Mouse (Mus musculus) heart, embryonic 16.5 days (tissue): ENCODE data around the gene Rundc1. TPM values are rescaled to one million over a fixed set of nuclear protein-coding genes. Genes with fewer than 3 reads are reported as not detected.
"Not testable (repeated sequence)": the region's sequence is repeated elsewhere in the genome, so short reads cannot be mapped to it uniquely, and the experiment has no call there.

Experiments
- ATAC-seq: fragments of 200-750 bp; cut with Nextera tagmentation; replicated peaks from 2 replicates; pipeline ENCODE4 v1.8.0; 2017; ENCODE audit warnings: moderate number of reproducible peaks; ENCODE audit not compliant: insufficient read depth, low FRiP score; ENCODE audit errors: extremely low read depth
- H3K27ac ChIP-seq: fragments of 300-500 bp; sonication (generic); 2 replicates; pipeline ENCODE4 v1.5.1; 2014; ENCODE audit warnings: mild to moderate bottlenecking, low read length, control low read depth, moderate library complexity
- H3K27me3 ChIP-seq: fragments of 300-500 bp; sonication (generic); 2 replicates; pipeline ENCODE4 v1.6.1; 2014; ENCODE audit warnings: low read length, mixed read lengths; ENCODE audit not compliant: control insufficient read depth, insufficient read depth
- H3K36me3 ChIP-seq: fragments of 300-500 bp; sonication (generic); 2 replicates; pipeline ENCODE4 v1.6.1; 2014; ENCODE audit not compliant: control insufficient read depth, insufficient read depth
- H3K4me1 ChIP-seq: fragments of 300-500 bp; sonication (generic); 2 replicates; pipeline ENCODE4 v1.6.1; 2014; ENCODE audit warnings: low read length, mixed read lengths; ENCODE audit not compliant: control insufficient read depth, insufficient read depth
- H3K4me2 ChIP-seq: fragments of 300-500 bp; sonication (generic); 2 replicates; pipeline ENCODE4 v1.6.1; 2014; ENCODE audit warnings: low read depth, mild to moderate bottlenecking, control low read depth, low read length
- H3K4me3 ChIP-seq: fragments of 300-500 bp; sonication (generic); 2 replicates; pipeline ENCODE4 v1.5.1; 2014; ENCODE audit warnings: mild to moderate bottlenecking, control low read depth, low read length
- H3K9ac ChIP-seq: fragments of 300-500 bp; sonication (generic); 2 replicates; pipeline ENCODE4 v1.6.1; 2014; ENCODE audit warnings: low read length, control low read depth
- H3K9me3 ChIP-seq: fragments of 300-500 bp; sonication (generic); replicated peaks from 2 replicates; pipeline ENCODE4 v1.6.1; 2016; ENCODE audit warnings: low read length; ENCODE audit not compliant: control insufficient read depth
- WGBS: fragments of 180-500 bp; shearing (Covaris S2); extraction: QIAGEN DNeasy Blood & Tissue Kit; methylation state at CpG from one replicate; pipeline ENCODE4 v1.1.7; 2014; 5-methylcytosine and 5-hydroxymethylcytosine counted together
- polyA plus RNA-seq: library from polyadenylated mRNA; unstranded; fragments of >200 nt; fragmentation: Nextera tagmentation; extraction: Ambion mirVana; gene quantifications from 2 replicates; pipeline ENCODE4 v1.2.1, GENCODE M21; 2015

The Rundc1 gene
- polyA plus RNA-seq, 1 experiment from 2014 or later = 15.4 TPM

GRCm38 (mm10) chr11:101449596-101449995 is 24.7 kb downstream of the Rundc1 start:
- H3K4me3 ChIP-seq, H3K36me3 ChIP-seq, H3K9ac ChIP-seq, H3K4me1 ChIP-seq, H3K9me3 ChIP-seq, H3K4me2 ChIP-seq, H3K27ac ChIP-seq, H3K27me3 ChIP-seq, ATAC-seq: not testable (repeated sequence)
- 81% methylated on average over 4 of the region's 4 CpGs for WGBS

GRCm38 (mm10) chr11:101450394-101450793 is 25.5 kb downstream of the Rundc1 start:
- Histone ChIP-seq H3K9me3 (no peaks in the 10 kb centered on the region), H3K36me3 (0 out of 2 replicates have a peak, but pooled peaks cover 1% of the 10 kb centered on the region), H3K4me3 (no peak overlapping the region), H3K27ac (no peak overlapping the region), H3K4me2 (no peak overlapping the region), H3K9ac (no peak overlapping the region), H3K4me1 (peaks cover 4% of the 10 kb centered on the region; the same call in 1 of the 2 replicates), H3K27me3 (no peaks in the 10 kb centered on the region)
- ATAC-seq = no peak
- 81% methylated on average over 3 of the region's 3 CpGs for WGBS

- H3K4me3 ChIP-seq = no peak overlapping the region
- H3K27ac ChIP-seq = no peak overlapping the region
- peaks cover under 1% of the 10 kb centered on the region; the same call in 1 of the 2 replicates for H3K36me3 ChIP-seq
- no peaks in the 10 kb centered on the region for H3K27me3 ChIP-seq
- 93% methylated on average over 10 of the region's 10 CpGs for WGBS
- no peak overlapping the region for H3K9ac ChIP-seq
- no peak for ATAC-seq
- no peaks in the 10 kb centered on the region for H3K9me3 ChIP-seq
- H3K4me1 ChIP-seq = peaks cover 4% of the 10 kb centered on the region; the same call in 1 of the 2 replicates
- no peak overlapping the region for H3K4me2 ChIP-seq
Observed at GRCm38 (mm10) chr11:101451536-101451935, 26.7 kb downstream of the Rundc1 start.

GRCm38 (mm10) chr11:101452093-101452774 is 27.3 kb downstream of the Rundc1 start:
- no peaks in the 10 kb centered on the region for H3K27me3 ChIP-seq
- no peaks in the 10 kb centered on the region for H3K9me3 ChIP-seq
- no peak overlapping the region for H3K27ac ChIP-seq
- 52% methylated on average over 10 of the region's 10 CpGs for WGBS
- no peak overlapping the region for H3K9ac ChIP-seq
- H3K4me1 ChIP-seq = peaks cover 4% of the 10 kb centered on the region; the same call in 1 of the 2 replicates
- no peak overlapping the region for H3K4me3 ChIP-seq
- ATAC-seq = no peak
- peaks cover 7% of the 10 kb centered on the region; the same call in 1 of the 2 replicates for H3K36me3 ChIP-seq
- H3K4me2 ChIP-seq = no peak overlapping the region

- peaks cover 2% of the 10 kb centered on the region; the same call in 1 of the 2 replicates for H3K4me1 ChIP-seq
- no peaks in the 10 kb centered on the region for H3K9me3 ChIP-seq
- H3K9ac ChIP-seq = no peak overlapping the region
- 71% methylated on average over 6 of the region's 6 CpGs for WGBS
- no peak overlapping the region for H3K4me3 ChIP-seq
- H3K27me3 ChIP-seq = no peaks in the 10 kb centered on the region
- no peak overlapping the region for H3K27ac ChIP-seq
- peaks cover 11% of the 10 kb centered on the region; the same call in 1 of the 2 replicates for H3K36me3 ChIP-seq
- no peak for ATAC-seq
- no peak overlapping the region for H3K4me2 ChIP-seq
Observed at GRCm38 (mm10) chr11:101454702-101455101, 29.8 kb downstream of the Rundc1 start.

- Histone ChIP-seq H3K36me3 (peaks cover 16% of the 10 kb centered on the region), H3K4me1 (peaks cover 2% of the 10 kb centered on the region; the same call in 1 of the 2 replicates), H3K9me3 (no peaks in the 10 kb centered on the region), H3K4me2 (no peak overlapping the region), H3K4me3 (no peak overlapping the region), H3K27ac (no peak overlapping the region), H3K9ac (no peak overlapping the region), H3K27me3 (no peaks in the 10 kb centered on the region)
- 86% methylated on average over 7 of the region's 7 CpGs for WGBS
- ATAC-seq = no peak
Observed at GRCm38 (mm10) chr11:101455627-101456026, 30.7 kb downstream of the Rundc1 start.

GRCm38 (mm10) chr11:101457631-101458030 is 32.7 kb downstream of the Rundc1 start:
- H3K4me1 ChIP-seq = no peaks in the 10 kb centered on the region; the same call in 1 of the 2 replicates
- no peak overlapping the region for H3K27ac ChIP-seq
- H3K27me3 ChIP-seq = no peaks in the 10 kb centered on the region
- no peak overlapping the region for H3K4me2 ChIP-seq
- ATAC-seq = no peak
- no peak overlapping the region for H3K4me3 ChIP-seq
- WGBS = 93% methylated on average over 9 of the region's 9 CpGs
- H3K9me3 ChIP-seq = no peaks in the 10 kb centered on the region
- H3K9ac ChIP-seq = no peak overlapping the region
- H3K36me3 ChIP-seq = peaks cover 25% of the 10 kb centered on the region

GRCm38 (mm10) chr11:101458217-101458616 is 33.3 kb downstream of the Rundc1 start:
- 83% methylated on average over 12 of the region's 12 CpGs for whole genome bisulfite sequencing
- Histone ChIP-seq H3K4me3 (no peak overlapping the region), H3K36me3 (peaks cover 26% of the 10 kb centered on the region), H3K27me3 (no peaks in the 10 kb centered on the region), H3K9me3 (no peaks in the 10 kb centered on the region), H3K4me1 (no peaks in the 10 kb centered on the region; the same call in 1 of the 2 replicates), H3K9ac (no peak overlapping the region), H3K27ac (no peak overlapping the region), H3K4me2 (no peak overlapping the region)
- no peak for ATAC-seq

GRCm38 (mm10) chr11:101459716-101460115 is 34.8 kb downstream of the Rundc1 start:
- WGBS = 47% methylated on average over 6 of the region's 6 CpGs
- Histone ChIP-seq H3K36me3 (peaks cover 26% of the 10 kb centered on the region), H3K9me3 (no peaks in the 10 kb centered on the region), H3K27me3 (no peaks in the 10 kb centered on the region), H3K4me1 (peaks cover 13% of the 10 kb centered on the region), H3K9ac (no peak overlapping the region), H3K27ac (no peak overlapping the region), H3K4me3 (no peak overlapping the region), H3K4me2 (no peak overlapping the region)
- ATAC-seq = no peak
